ENCODE assay signal across 9 mouse cellular contexts in genomic region chr5:64581461-64581860, GRCm38 (mm10).
DNase-seq lines count a peak whose midpoint lies in the region; ATAC-seq and TF ChIP-seq lines count a peak whose summit lies in the region.
"Had no signal": no experiment of that assay in that cellular context is flagged by ENCODE, and none has a peak within 500 bp of the region (broad histone marks: within the 10 kb centered on the region; RNA-seq: fewer than 3 reads in every experiment).

No protein-coding gene starts in this region.

- no peak overlapping the region for H3K9ac ChIP-seq in forebrain, embryonic 12.5 days

- no peak overlapping the region for H3K4me3 ChIP-seq in lung, adult 2 months (replicated peaks; ENCODE audit: extremely low read depth, low read depth, low read length)
- no peak overlapping the region for H3K4me3 ChIP-seq in heart, embryonic 10.5 days
- H3K4me3 ChIP-seq in small intestine, adult 2 months (ENCODE audit: low read depth, low read length), result no peak overlapping the region
- no peak overlapping the region for H3K4me3 ChIP-seq in forebrain, embryonic 12.5 days (replicated peaks)

- TF ChIP-seq CTCF in lung, adult 2 months (IDR thresholded peaks at IDR 0.05; ENCODE audit: insufficient read depth, low read length), result no peak
- no peak for TF ChIP-seq CTCF in small intestine, adult 2 months (IDR thresholded peaks at IDR 0.05; ENCODE audit: extremely low read depth, insufficient read length, insufficient replicate concordance, low read depth, low read length)

- H3K4me1 ChIP-seq in lung, adult 2 months (ENCODE audit: control insufficient read depth, insufficient read depth, low read length), result peaks cover 5% of the 10 kb centered on the region
- H3K4me1 ChIP-seq in heart, embryonic 10.5 days, result peaks cover 52% of the 10 kb centered on the region
- H3K4me1 ChIP-seq in small intestine, adult 2 months (ENCODE audit: control insufficient read depth, insufficient read depth, insufficient read length, low read length), result peaks cover 31% of the 10 kb centered on the region
- H3K4me1 ChIP-seq in forebrain, embryonic 12.5 days, result peaks cover 16% of the 10 kb centered on the region

- no peak for TF ChIP-seq POLR2A in lung, adult 2 months (IDR thresholded peaks at IDR 0.05; ENCODE audit: borderline replicate concordance, extremely low read depth, low read depth, low read length)
- TF ChIP-seq POLR2A in small intestine, adult 2 months (IDR thresholded peaks at IDR 0.05; ENCODE audit: low read depth, low read length), result no peak

- H3K36me3 ChIP-seq in heart, embryonic 10.5 days, result no peaks in the 10 kb centered on the region
- no peaks in the 10 kb centered on the region for H3K36me3 ChIP-seq in small intestine, adult 2 months (ENCODE audit: control insufficient read depth, insufficient read depth, low read length)
- no peaks in the 10 kb centered on the region for H3K36me3 ChIP-seq in forebrain, embryonic 12.5 days (replicated peaks)

- peak overlapping the region; percentile 47; the same call in 1 of the 2 replicates for H3K27ac ChIP-seq in heart, embryonic 10.5 days
- H3K27ac ChIP-seq in small intestine, adult 2 months (ENCODE audit: insufficient read depth, low read depth, low read length), result 0 out of 2 replicates have a peak overlapping the region, but pooled peaks have one; percentile 25
- no peak overlapping the region for H3K27ac ChIP-seq in forebrain, embryonic 12.5 days

- peak; percentile 42 to 45 for DNase-seq in lung, adult 18-20 months
- DNase-seq in lung, adult 2 months, result no peak
- DNase-seq in heart, embryonic 10.5 days (ENCODE audit: low spot score), result no peak
- peak; percentile 71 to 80 for DNase-seq in kidney, postnatal 25 days
- DNase-seq in spleen, adult 18-20 months, result no peak
- no peak for DNase-seq in right cerebral cortex, postnatal 25 days

- no peak overlapping the region for H3K4me2 ChIP-seq in forebrain, embryonic 12.5 days

- no peak for ATAC-seq in forebrain, embryonic 12.5 days (ENCODE audit: low FRiP score)
- ATAC-seq: Patski had no signal

- 60% methylated on average over 8 of the region's 8 CpGs for WGBS in lung, adult 2 months
- WGBS in heart, embryonic 10.5 days, result 45% methylated on average over 8 of the region's 8 CpGs
- 64% methylated on average over 8 of the region's 8 CpGs for WGBS in small intestine, adult 2 months
- 80% methylated on average over 8 of the region's 8 CpGs for WGBS in forebrain, embryonic 12.5 days

- H3K27me3 ChIP-seq in heart, embryonic 10.5 days (ENCODE audit: insufficient read depth, poor library complexity, severe bottlenecking), result no peaks in the 10 kb centered on the region
- H3K27me3 ChIP-seq in small intestine, adult 2 months (ENCODE audit: control insufficient read depth, insufficient read depth, low read length), result no peaks in the 10 kb centered on the region
- H3K27me3 ChIP-seq in forebrain, embryonic 12.5 days, result no peaks in the 10 kb centered on the region
- H3K27me3 ChIP-seq: Patski had no signal

- H3K9me3 ChIP-seq in heart, embryonic 10.5 days, result no peaks in the 10 kb centered on the region
- H3K9me3 ChIP-seq in forebrain, embryonic 12.5 days, result no peaks in the 10 kb centered on the region

Comparison
In these comparisons a context has a peak if more than half of its experiments do, and no peak if none do; other contexts are left out.
1. DNase-seq: peak in lung, adult 18-20 months (2 of 2) and kidney, postnatal 25 days (2 of 2); none in lung, adult 2 months (single experiment), heart, embryonic 10.5 days (single experiment), spleen, adult 18-20 months (0 of 2) and right cerebral cortex, postnatal 25 days (single experiment).